Mouse (Mus musculus) neural tube, embryonic 12.5 days (tissue): ENCODE measurements around the gene Crip1. TPM values are rescaled to one million over a fixed set of nuclear protein-coding genes. Genes with fewer than 3 reads are reported as not detected.

Experiments
- ATAC-seq: fragments of 200-750 bp; cut with Nextera tagmentation; 2 replicates; pipeline ENCODE4 v1.8.0; 2017; ENCODE audit warnings: low read depth, mild to moderate bottlenecking, moderate TSS enrichment, moderate library complexity; ENCODE audit not compliant: low FRiP score
- H3K27ac ChIP-seq: fragments of 300-500 bp; sonication (generic); 2 replicates; pipeline ENCODE4 v1.5.1; 2016
- H3K27me3 ChIP-seq: fragments of 300-500 bp; sonication (generic); replicated peaks from 2 replicates; pipeline ENCODE4 v1.6.1; 2016; ENCODE audit warnings: mild to moderate bottlenecking
- H3K36me3 ChIP-seq: fragments of 300-500 bp; sonication (generic); 2 replicates; pipeline ENCODE4 v1.6.1; 2016; ENCODE audit warnings: mild to moderate bottlenecking
- H3K4me1 ChIP-seq: fragments of 300-500 bp; sonication (generic); 2 replicates; pipeline ENCODE4 v1.6.1; 2016
- H3K4me2 ChIP-seq: fragments of 300-500 bp; sonication (generic); replicated peaks from 2 replicates; pipeline ENCODE4 v1.6.1; 2016; ENCODE audit warnings: mild to moderate bottlenecking
- H3K4me3 ChIP-seq: fragments of 300-500 bp; sonication (generic); 2 replicates; pipeline ENCODE4 v1.5.1; 2016
- H3K9ac ChIP-seq: fragments of 300-500 bp; sonication (generic); 2 replicates; pipeline ENCODE4 v1.6.1; 2016; ENCODE audit warnings: mild to moderate bottlenecking
- H3K9me3 ChIP-seq: fragments of 300-500 bp; sonication (generic); 2 replicates; pipeline ENCODE4 v1.6.1; 2016; ENCODE audit warnings: mild to moderate bottlenecking
- WGBS: fragments of 180-500 bp; shearing (Covaris S2); methylation state at CpG from one replicate; pipeline ENCODE4 v1.1.7; 2016; 5-methylcytosine and 5-hydroxymethylcytosine counted together
- polyA plus RNA-seq: library from polyadenylated mRNA; unstranded; fragments of >200 nt; fragmentation: Nextera tagmentation; extraction: Ambion mirVana; gene quantifications from 2 replicates; pipeline ENCODE4 v1.2.1, GENCODE M21; 2016

Crip1 gene
- polyA plus RNA-seq, 1 experiment from 2014 or later, result 65.8 TPM

- Histone ChIP-seq H3K9ac (peak overlapping the region; percentile 64), H3K27ac (0 out of 2 replicates have a peak overlapping the region, but pooled peaks have one; percentile 20), H3K4me1 (peaks cover 52% of the 10 kb centered on the region), H3K27me3 (peaks cover 12% of the 10 kb centered on the region), H3K4me2 (peak overlapping the region; percentile 80), H3K4me3 (peak overlapping the region; percentile 59), H3K9me3 (no peaks in the 10 kb centered on the region), H3K36me3 (peaks cover 42% of the 10 kb centered on the region)
- 25% methylated on average over 15 of the region's 15 CpGs for WGBS
- ATAC-seq, result no peak
These were observed 3.8 kb upstream of the Crip1 start for GRCm38 (mm10) chr12:113142021-113142975.

- H3K36me3 ChIP-seq, result peaks cover 34% of the 10 kb centered on the region
- H3K9ac ChIP-seq, result no peak overlapping the region
- peaks cover 12% of the 10 kb centered on the region for H3K27me3 ChIP-seq
- peak overlapping the region; percentile 80 for H3K4me2 ChIP-seq
- H3K9me3 ChIP-seq, result no peaks in the 10 kb centered on the region
- H3K4me1 ChIP-seq, result peaks cover 52% of the 10 kb centered on the region
- H3K27ac ChIP-seq, result no peak overlapping the region
- 65% methylated on average over 7 of the region's 7 CpGs for WGBS
- peak overlapping the region; percentile 59; the same call in 1 of the 2 replicates for H3K4me3 ChIP-seq
- ATAC-seq, result no peak
These were observed 3.0 kb upstream of the Crip1 start for GRCm38 (mm10) chr12:113143164-113143563.

DNA sequence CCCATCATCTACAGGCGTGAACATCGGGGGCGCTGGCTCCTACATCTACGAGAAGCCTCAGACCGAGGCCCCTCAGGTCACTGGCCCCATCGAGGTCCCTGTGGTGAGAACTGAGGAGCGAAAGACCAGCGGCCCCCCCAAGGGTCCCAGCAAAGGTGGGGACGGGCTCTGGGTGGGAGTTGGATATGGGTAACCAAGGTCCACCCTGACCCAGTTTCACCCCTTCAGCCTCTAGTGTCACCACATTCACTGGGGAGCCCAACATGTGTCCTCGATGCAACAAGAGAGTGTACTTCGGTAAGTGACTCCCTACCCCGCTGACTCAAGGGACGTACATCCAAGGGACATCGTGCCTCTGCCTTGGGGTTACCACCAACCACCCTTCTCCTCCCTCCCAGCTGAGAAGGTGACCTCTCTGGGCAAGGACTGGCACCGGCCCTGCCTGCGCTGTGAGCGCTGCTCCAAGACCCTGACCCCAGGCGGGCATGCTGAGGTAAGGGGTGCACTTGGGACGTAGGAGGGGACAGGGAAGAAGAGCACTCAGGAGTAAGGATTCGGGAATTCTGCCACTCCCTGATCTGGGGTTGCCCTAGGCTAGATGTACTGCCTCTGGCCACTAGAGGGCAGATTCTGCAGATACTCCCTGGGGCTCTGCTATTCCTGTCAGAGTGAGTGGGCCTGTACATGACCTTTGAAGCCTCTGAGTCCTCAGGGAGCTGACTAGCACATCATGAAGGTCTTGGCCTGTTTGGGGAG, 1.9 kb upstream of the Crip1 start:
- Histone ChIP-seq H3K9ac (no peak overlapping the region), H3K27ac (no peak overlapping the region), H3K27me3 (peaks cover 12% of the 10 kb centered on the region), H3K9me3 (no peaks in the 10 kb centered on the region), H3K36me3 (peaks cover 27% of the 10 kb centered on the region), H3K4me2 (no peak overlapping the region), H3K4me3 (no peak overlapping the region), H3K4me1 (peaks cover 47% of the 10 kb centered on the region)
- 79% methylated on average over 20 of the region's 20 CpGs for WGBS
- no peak for ATAC-seq

- Histone ChIP-seq H3K27me3 (peaks cover 13% of the 10 kb centered on the region), H3K9me3 (no peaks in the 10 kb centered on the region), H3K27ac (no peak overlapping the region), H3K4me2 (no peak overlapping the region), H3K4me3 (no peak overlapping the region), H3K9ac (no peak overlapping the region), H3K36me3 (peaks cover 27% of the 10 kb centered on the region), H3K4me1 (peaks cover 43% of the 10 kb centered on the region)
- no peak for ATAC-seq
- 94% methylated on average over 16 of the region's 16 CpGs for WGBS
These were observed 1.2 kb upstream of the Crip1 start for GRCm38 (mm10) chr12:113144886-113145285.

DNA sequence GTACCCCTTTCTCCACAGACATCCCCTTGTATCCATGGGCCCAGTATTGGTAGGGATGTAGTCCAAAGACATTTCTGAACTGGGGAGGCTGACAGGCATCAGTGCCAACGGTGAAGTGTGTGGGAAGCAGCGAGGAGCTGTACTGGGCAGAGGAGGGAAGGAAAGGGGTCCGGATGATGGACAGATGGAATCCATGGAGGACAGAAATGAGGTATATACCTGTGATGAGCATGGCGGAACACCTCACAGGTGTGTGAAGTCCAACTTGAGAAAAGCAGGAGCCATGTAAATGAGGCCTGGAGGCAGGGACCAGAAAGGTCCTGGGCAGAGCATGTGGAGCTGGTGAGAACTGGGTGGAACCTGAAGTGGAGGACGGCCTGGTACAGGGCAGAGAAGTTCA, 525 bp upstream of the Crip1 start:
- ATAC-seq, result no peak
- Histone ChIP-seq H3K9me3 (no peaks in the 10 kb centered on the region), H3K4me2 (no peak overlapping the region), H3K4me1 (peaks cover 40% of the 10 kb centered on the region), H3K9ac (no peak overlapping the region), H3K27ac (no peak overlapping the region), H3K27me3 (peaks cover 19% of the 10 kb centered on the region), H3K4me3 (no peak overlapping the region), H3K36me3 (peaks cover 27% of the 10 kb centered on the region)
- WGBS, result 85% methylated on average over 5 of the region's 5 CpGs

- H3K4me1 ChIP-seq, result peaks cover 37% of the 10 kb centered on the region
These were observed 1.4 kb downstream of the Crip1 start for GRCm38 (mm10) chr12:113147481-113147880.

DNA sequence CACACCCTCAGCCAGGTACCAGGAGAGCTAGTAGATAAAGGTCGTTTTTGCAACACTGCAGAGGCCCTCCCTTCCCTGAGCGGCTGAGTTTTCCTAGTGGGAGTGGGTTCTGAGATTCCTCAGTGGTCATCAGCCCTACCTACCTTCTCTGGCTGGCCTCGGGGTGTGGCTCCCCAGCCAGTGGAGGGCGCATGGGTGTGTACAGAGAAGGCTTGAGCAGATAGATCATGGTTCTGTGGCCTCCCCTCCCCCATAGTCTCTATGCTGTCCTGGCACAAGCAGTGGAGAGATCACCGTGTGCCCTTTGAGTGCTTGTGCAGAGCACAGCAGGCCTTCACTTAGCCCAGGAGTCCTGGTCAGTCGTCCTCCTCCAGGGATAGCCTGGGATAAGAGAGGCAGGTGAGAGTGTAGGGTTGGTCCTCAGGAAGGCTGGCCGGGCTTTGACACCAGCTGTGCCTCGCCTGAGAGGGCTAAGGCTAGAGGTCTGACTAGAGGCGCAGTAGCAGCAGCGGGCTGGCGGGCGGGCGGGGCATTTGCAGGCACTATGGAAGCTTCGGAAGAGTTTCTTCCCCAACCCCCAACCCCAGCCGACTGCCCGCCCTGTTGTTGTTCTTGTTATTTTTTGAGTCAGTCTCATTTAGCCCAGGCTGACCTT, 2.4 kb downstream of the Crip1 start:
- no peak for ATAC-seq
- Histone ChIP-seq H3K4me3 (no peak overlapping the region), H3K36me3 (peaks cover 25% of the 10 kb centered on the region), H3K4me2 (no peak overlapping the region), H3K9me3 (no peaks in the 10 kb centered on the region), H3K4me1 (peaks cover 28% of the 10 kb centered on the region), H3K27ac (no peak overlapping the region), H3K27me3 (peaks cover 36% of the 10 kb centered on the region), H3K9ac (no peak overlapping the region)
- WGBS, result 33% methylated on average over 16 of the region's 16 CpGs

More at GRCm38 (mm10) chr12:113147481-113147880, 1.4 kb downstream of the Crip1 start:
- Histone ChIP-seq H3K4me3 (no peak overlapping the region), H3K27me3 (peaks cover 28% of the 10 kb centered on the region), H3K9me3 (no peaks in the 10 kb centered on the region), H3K36me3 (peaks cover 27% of the 10 kb centered on the region), H3K9ac (no peak overlapping the region), H3K27ac (no peak overlapping the region), H3K4me2 (no peak overlapping the region; the same call in 1 of the 2 replicates)
- ATAC-seq, result no peak
- 82% methylated on average over 8 of the region's 8 CpGs for WGBS

DNA sequence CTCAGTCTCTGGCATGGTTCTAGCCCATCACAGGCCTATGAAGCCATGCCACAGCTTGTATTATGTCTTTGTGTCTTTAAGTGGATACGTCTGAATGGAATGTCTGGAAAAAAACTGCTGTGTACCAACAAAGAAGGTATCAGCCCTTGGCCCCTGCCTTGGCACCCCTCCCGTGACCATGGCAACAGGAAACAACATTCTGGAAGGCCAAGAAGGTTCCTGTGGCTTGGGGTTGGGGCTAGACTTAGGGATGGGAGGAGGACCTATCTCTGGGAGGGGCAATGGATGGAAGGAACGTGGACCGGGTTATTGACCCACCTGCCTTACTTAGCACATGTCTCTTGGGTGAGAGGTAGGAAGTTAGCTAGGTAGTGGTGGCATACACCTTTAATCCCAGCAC, 3.2 kb downstream of the Crip1 start:
- peaks cover 17% of the 10 kb centered on the region for H3K36me3 ChIP-seq
- no peaks in the 10 kb centered on the region for H3K9me3 ChIP-seq
- no peak overlapping the region for H3K4me3 ChIP-seq
- no peak overlapping the region for H3K27ac ChIP-seq
- H3K4me2 ChIP-seq, result no peak overlapping the region
- H3K27me3 ChIP-seq, result peaks cover 39% of the 10 kb centered on the region
- H3K9ac ChIP-seq, result no peak overlapping the region
- H3K4me1 ChIP-seq, result peaks cover 28% of the 10 kb centered on the region
- no peak for ATAC-seq
- 63% methylated on average over 4 of the region's 4 CpGs for WGBS

DNA sequence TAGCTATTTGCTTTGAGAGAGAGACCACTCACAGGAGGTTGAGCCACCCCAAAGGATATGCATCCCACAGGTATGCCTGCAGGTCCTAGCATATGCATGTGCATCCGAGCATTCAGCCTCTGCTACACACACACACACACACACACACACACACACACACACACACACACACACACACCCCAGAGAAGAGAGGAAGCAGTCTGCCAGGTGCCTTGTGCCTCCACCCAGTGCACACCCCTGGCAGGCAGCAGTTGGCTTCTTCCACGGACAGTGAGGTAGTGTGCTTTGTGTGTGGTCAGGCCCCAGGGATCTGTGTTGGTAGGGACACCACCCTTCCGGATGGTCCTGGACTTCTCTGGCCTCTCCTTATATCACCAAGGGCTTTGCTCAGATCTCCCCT, 3.8 kb downstream of the Crip1 start:
- peaks cover 11% of the 10 kb centered on the region for H3K36me3 ChIP-seq
- H3K4me2 ChIP-seq, result no peak overlapping the region
- peaks cover 43% of the 10 kb centered on the region for H3K27me3 ChIP-seq
- no peak overlapping the region for H3K27ac ChIP-seq
- H3K4me3 ChIP-seq, result no peak overlapping the region
- H3K4me1 ChIP-seq, result peaks cover 30% of the 10 kb centered on the region
- WGBS, result 83% methylated on average over 3 of the region's 3 CpGs
- no peaks in the 10 kb centered on the region for H3K9me3 ChIP-seq
- ATAC-seq, result no peak
- no peak overlapping the region for H3K9ac ChIP-seq

- Histone ChIP-seq H3K9ac (no peak overlapping the region), H3K4me2 (no peak overlapping the region), H3K27ac (no peak overlapping the region), H3K9me3 (no peaks in the 10 kb centered on the region), H3K4me3 (no peak overlapping the region), H3K36me3 (peaks cover 4% of the 10 kb centered on the region), H3K4me1 (peaks cover 37% of the 10 kb centered on the region), H3K27me3 (peaks cover 43% of the 10 kb centered on the region)
- 85% methylated on average over 4 of the region's 4 CpGs for WGBS
- no peak for ATAC-seq
These were observed 4.5 kb downstream of the Crip1 start for GRCm38 (mm10) chr12:113150591-113150990.

DNA sequence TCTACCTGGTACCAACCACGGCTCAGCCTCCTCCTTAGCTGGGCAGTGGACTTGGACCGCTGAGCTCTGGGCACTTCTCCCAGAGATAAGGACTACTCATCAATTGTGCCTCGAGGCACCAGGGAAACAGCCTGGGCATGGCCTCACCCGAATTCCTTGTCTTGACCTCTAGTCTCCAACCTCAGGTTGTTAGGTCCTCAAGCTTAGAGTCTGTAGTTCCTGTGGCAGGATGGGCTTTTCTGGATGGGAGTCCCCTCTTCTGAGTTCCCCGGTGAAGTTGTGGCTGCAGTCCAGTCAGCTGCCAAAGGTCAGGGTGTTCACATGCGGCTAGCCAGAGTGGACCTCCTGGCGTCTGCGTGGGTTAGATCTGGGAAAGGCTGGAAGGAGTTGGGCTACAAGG, 4.9 kb downstream of the Crip1 start:
- peaks cover 38% of the 10 kb centered on the region for H3K4me1 ChIP-seq
- H3K9ac ChIP-seq, result no peak overlapping the region
- H3K9me3 ChIP-seq, result no peaks in the 10 kb centered on the region
- peak overlapping the region; percentile 79; the same call in 1 of the 2 replicates for H3K4me2 ChIP-seq
- ATAC-seq, result no peak
- H3K27ac ChIP-seq, result no peak overlapping the region
- peaks cover 39% of the 10 kb centered on the region for H3K27me3 ChIP-seq
- WGBS, result 76% methylated on average over 8 of the region's 8 CpGs
- no peak overlapping the region for H3K4me3 ChIP-seq
- no peaks in the 10 kb centered on the region for H3K36me3 ChIP-seq
